Mouse (Mus musculus): ENCODE results near the gene Grik4. TPM values are rescaled to one million over a fixed set of nuclear protein-coding genes. Genes with fewer than 3 reads are reported as not detected.

Gene Grik4
- total RNA-seq, 2 experiments from 2014 or later = 0.11 TPM; not detected in 1

GRCm38 (mm10) chr9:42865036-42865829 is 79.1 kb downstream of the Grik4 start:
- intact Hi-C loops (cut with DNase I) = no loop called here
- DNase-seq = no peak

GRCm38 (mm10) chr9:42863360-42863759 is 80.9 kb downstream of the Grik4 start:
- intact Hi-C loops (cut with DNase I) = no loop called here
- DNase-seq = no peak

GRCm38 (mm10) chr9:42861711-42862110 is 82.6 kb downstream of the Grik4 start:
- no peak for DNase-seq
- intact Hi-C loops (cut with DNase I) = no loop called here

- no peak for DNase-seq
- intact Hi-C loops (cut with DNase I) = no loop called here
These were observed 83.1 kb downstream of the Grik4 start for GRCm38 (mm10) chr9:42861238-42861637.

- DNase-seq = no peak
- intact Hi-C loops (cut with DNase I) = no loop called here
These were observed 84.1 kb downstream of the Grik4 start for GRCm38 (mm10) chr9:42859959-42860794.

- intact Hi-C loops (cut with DNase I) = no loop called here
- peak in 1 of 2 experiments; percentile 7 for DNase-seq
These were observed 85.1 kb downstream of the Grik4 start for GRCm38 (mm10) chr9:42858998-42859690.

- intact Hi-C loops (cut with DNase I) = no loop called here
- no peak for DNase-seq
These were observed 85.7 kb downstream of the Grik4 start for GRCm38 (mm10) chr9:42858576-42858975.

GRCm38 (mm10) chr9:42857756-42858155 is 86.5 kb downstream of the Grik4 start:
- no peak for DNase-seq
- intact Hi-C loops (cut with DNase I) = no loop called here

GRCm38 (mm10) chr9:42853077-42853476 is 91.2 kb downstream of the Grik4 start:
- no peak for DNase-seq
- intact Hi-C loops (cut with DNase I) = no loop called here

GRCm38 (mm10) chr9:42850063-42850462 is 94.2 kb downstream of the Grik4 start:
- DNase-seq = no peak
- intact Hi-C loops (cut with DNase I) = no loop called here

- DNase-seq = no peak
- intact Hi-C loops (cut with DNase I) = no loop called here
These were observed 96.2 kb downstream of the Grik4 start for GRCm38 (mm10) chr9:42848061-42848460.

- DNase-seq = no peak
- intact Hi-C loops (cut with DNase I) = no loop called here
These were observed 97.4 kb downstream of the Grik4 start for GRCm38 (mm10) chr9:42846676-42847425.

- intact Hi-C loops (cut with DNase I) = no loop called here
- DNase-seq = no peak
These were observed 98.2 kb downstream of the Grik4 start for GRCm38 (mm10) chr9:42846139-42846538.

GRCm38 (mm10) chr9:42844301-42844700 is 100.0 kb downstream of the Grik4 start:
- no peak for DNase-seq
- intact Hi-C loops (cut with DNase I) = no loop called here

GRCm38 (mm10) chr9:42838299-42838698 is 106.0 kb downstream of the Grik4 start:
- intact Hi-C loops (cut with DNase I) = no loop called here
- DNase-seq = no peak

GRCm38 (mm10) chr9:42837498-42837897 is 106.8 kb downstream of the Grik4 start:
- no peak for DNase-seq
- intact Hi-C loops (cut with DNase I) = no loop called here

- intact Hi-C loops (cut with DNase I) = no loop called here
- DNase-seq = no peak
These were observed 112.7 kb downstream of the Grik4 start for GRCm38 (mm10) chr9:42831558-42831957.

GRCm38 (mm10) chr9:42819247-42819646 is 125.0 kb downstream of the Grik4 start:
- peak; percentile 9 to 18 for DNase-seq
- intact Hi-C loops (cut with DNase I) = no loop called here

- intact Hi-C loops (cut with DNase I) = no loop called here
- DNase-seq = no peak
These were observed 127.5 kb downstream of the Grik4 start for GRCm38 (mm10) chr9:42816815-42817214.

- no peak for DNase-seq
- intact Hi-C loops (cut with DNase I) = no loop called here
These were observed 135.1 kb downstream of the Grik4 start for GRCm38 (mm10) chr9:42809146-42809545.
